Mouse (Mus musculus) myocyte (in vitro differentiated cells): ENCODE measurements around the gene Fer1l5.

ENCODE experiments used
- E2F4 ChIP-seq: IDR thresholded peaks from one replicate; pipeline ENCODE4 v1.6.1; 2011; ENCODE audit warnings: mild to moderate bottlenecking, control low read depth, moderate library complexity; ENCODE audit not compliant: insufficient read depth
- MAX ChIP-seq: IDR thresholded peaks from one replicate; pipeline ENCODE4 v1.6.1; 2011; ENCODE audit warnings: low read depth, mild to moderate bottlenecking, control low read depth
- MYOD1 ChIP-seq, 3 experiments: IDR thresholded peaks; one replicate each; pipeline ENCODE4 v1.6.1; 2011; ENCODE audit warnings: control low read depth in 2 of 3, low read depth in 2 of 3, mild to moderate bottlenecking in 2 of 3, moderate library complexity in 1 of 3; ENCODE audit not compliant: insufficient read length in 2 of 3, control insufficient read depth in 1 of 3
- MYOG ChIP-seq, 3 experiments: IDR thresholded peaks; one replicate each; pipeline ENCODE4 v1.6.1; 2011; ENCODE audit warnings: control low read depth in 2 of 3, low read depth in 2 of 3, mild to moderate bottlenecking in 2 of 3; ENCODE audit not compliant: insufficient read length in 2 of 3, control insufficient read depth in 1 of 3, insufficient read depth in 1 of 3
- POLR2A ChIP-seq: IDR thresholded peaks from one replicate; pipeline ENCODE4 v1.6.1; 2011; ENCODE audit warnings: low read depth, mild to moderate bottlenecking, control low read depth, moderate library complexity; ENCODE audit not compliant: insufficient read length
- POLR2AphosphoS2 ChIP-seq: IDR thresholded peaks from one replicate; pipeline ENCODE4 v1.6.1; 2011; ENCODE audit warnings: low read depth, control low read depth; ENCODE audit not compliant: insufficient read length
- TCF12 ChIP-seq: IDR thresholded peaks from one replicate; pipeline ENCODE4 v1.6.1; 2011; ENCODE audit warnings: mild to moderate bottlenecking, control low read depth; ENCODE audit not compliant: poor library complexity, insufficient read depth, severe bottlenecking
- USF1 ChIP-seq: IDR thresholded peaks from one replicate; pipeline ENCODE4 v1.6.1; 2011; ENCODE audit warnings: low read depth, mild to moderate bottlenecking, control low read depth, moderate library complexity

DNA sequence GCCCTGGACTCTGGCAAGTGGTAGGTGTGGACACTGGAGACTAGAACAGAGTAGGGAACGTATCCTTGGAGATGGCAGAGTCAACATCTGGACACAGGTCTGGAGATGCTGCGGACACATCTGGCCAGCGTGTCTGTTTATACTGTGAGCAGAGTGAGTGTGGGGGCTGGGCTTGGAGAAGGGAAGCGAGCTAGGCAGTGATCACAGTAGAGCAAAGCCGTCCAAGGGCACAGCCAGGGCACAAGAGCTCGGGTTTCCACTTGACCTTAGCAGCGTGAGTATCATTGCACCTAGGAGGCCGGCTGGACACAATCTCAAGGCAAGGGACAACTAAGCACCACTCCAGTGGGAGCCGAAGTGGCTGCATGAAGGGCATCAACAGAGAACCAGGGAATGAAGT, 49.0 kb upstream of the Fer1l5 start:
- no peak for TF ChIP-seq POLR2A
- TF ChIP-seq TCF12: no peak
- TF ChIP-seq POLR2AphosphoS2: peak; percentile 63
- TF ChIP-seq USF1: no peak
- TF ChIP-seq MAX: no peak
- no peak for TF ChIP-seq E2F4
- no peak for TF ChIP-seq MYOG (IDR thresholded peaks at IDR 0.05; ENCODE audit: control insufficient read depth in 1 of 3, insufficient read depth in 1 of 3, insufficient read length in 2 of 3, low read depth in 2 of 3)
- TF ChIP-seq MYOD1 (IDR thresholded peaks at IDR 0.05; ENCODE audit: control insufficient read depth in 1 of 3, insufficient read length in 2 of 3, low read depth in 2 of 3): no peak
